Mouse (Mus musculus) liver, embryonic 11.5 days (tissue): ENCODE results near the gene Rheb. TPM values are rescaled to one million over a fixed set of nuclear protein-coding genes. Genes with fewer than 3 reads are reported as not detected.

Experiments used
- ATAC-seq: fragments of 200-750 bp; cut with Nextera tagmentation; replicated peaks from 2 replicates; pipeline ENCODE4 v1.8.0; 2017; ENCODE audit warnings: moderate number of reproducible peaks, mild to moderate bottlenecking, moderate TSS enrichment, moderate library complexity; ENCODE audit not compliant: low FRiP score
- DNase-seq: peaks from one replicate; pipeline ENCODE4 v3.0.0-alpha.2; 2017; ENCODE audit warnings: low spot score
- H3K27ac ChIP-seq: fragments of 300-500 bp; sonication (generic); 2 replicates; pipeline ENCODE4 v1.5.1; 2014; ENCODE audit warnings: mild to moderate bottlenecking, low read depth, low read length, control low read depth
- H3K27me3 ChIP-seq: fragments of 300-500 bp; sonication (generic); replicated peaks from 2 replicates; pipeline ENCODE4 v1.6.1; 2014; ENCODE audit warnings: low read length, mixed read lengths; ENCODE audit not compliant: control insufficient read depth, insufficient read depth
- H3K36me3 ChIP-seq: fragments of 300-500 bp; sonication (generic); 2 replicates; pipeline ENCODE4 v1.6.1; 2014; ENCODE audit warnings: mild to moderate bottlenecking, low read length, moderate library complexity, mixed read lengths; ENCODE audit not compliant: control insufficient read depth, insufficient read depth
- H3K4me1 ChIP-seq: fragments of 300-500 bp; sonication (generic); replicated peaks from 2 replicates; pipeline ENCODE4 v1.6.1; 2014; ENCODE audit warnings: low read length, mixed read lengths; ENCODE audit not compliant: control insufficient read depth, insufficient read depth
- H3K4me2 ChIP-seq: fragments of 300-500 bp; sonication (generic); 2 replicates; pipeline ENCODE4 v1.6.1; 2014; ENCODE audit warnings: mild to moderate bottlenecking, control low read depth, moderate library complexity
- H3K4me3 ChIP-seq: fragments of 300-500 bp; sonication (generic); 2 replicates; pipeline ENCODE4 v1.5.1; 2014; ENCODE audit warnings: low read depth, low read length, control low read depth
- H3K9ac ChIP-seq: fragments of 300-500 bp; sonication (generic); 2 replicates; pipeline ENCODE4 v1.6.1; 2014; ENCODE audit warnings: low read depth, low read length, control low read depth
- H3K9me3 ChIP-seq: fragments of 300-500 bp; sonication (generic); 2 replicates; pipeline ENCODE4 v1.6.1; 2016; ENCODE audit warnings: low read length, inconsistent platforms, mixed read lengths; ENCODE audit not compliant: control insufficient read depth
- WGBS: fragments of 180-500 bp; shearing (Covaris S2); extraction: QIAGEN DNeasy Blood & Tissue Kit; methylation state at CpG from one replicate; pipeline ENCODE4 v1.1.7; 2014; 5-methylcytosine and 5-hydroxymethylcytosine counted together
- polyA plus RNA-seq: library from polyadenylated mRNA; unstranded; fragments of >200 nt; fragmentation: Nextera tagmentation; extraction: Ambion mirVana; gene quantifications from 2 replicates; pipeline ENCODE4 v1.2.1, GENCODE M21; 2014

The Rheb gene
- 168 and 169 TPM in 2 replicates for polyA plus RNA-seq

DNA sequence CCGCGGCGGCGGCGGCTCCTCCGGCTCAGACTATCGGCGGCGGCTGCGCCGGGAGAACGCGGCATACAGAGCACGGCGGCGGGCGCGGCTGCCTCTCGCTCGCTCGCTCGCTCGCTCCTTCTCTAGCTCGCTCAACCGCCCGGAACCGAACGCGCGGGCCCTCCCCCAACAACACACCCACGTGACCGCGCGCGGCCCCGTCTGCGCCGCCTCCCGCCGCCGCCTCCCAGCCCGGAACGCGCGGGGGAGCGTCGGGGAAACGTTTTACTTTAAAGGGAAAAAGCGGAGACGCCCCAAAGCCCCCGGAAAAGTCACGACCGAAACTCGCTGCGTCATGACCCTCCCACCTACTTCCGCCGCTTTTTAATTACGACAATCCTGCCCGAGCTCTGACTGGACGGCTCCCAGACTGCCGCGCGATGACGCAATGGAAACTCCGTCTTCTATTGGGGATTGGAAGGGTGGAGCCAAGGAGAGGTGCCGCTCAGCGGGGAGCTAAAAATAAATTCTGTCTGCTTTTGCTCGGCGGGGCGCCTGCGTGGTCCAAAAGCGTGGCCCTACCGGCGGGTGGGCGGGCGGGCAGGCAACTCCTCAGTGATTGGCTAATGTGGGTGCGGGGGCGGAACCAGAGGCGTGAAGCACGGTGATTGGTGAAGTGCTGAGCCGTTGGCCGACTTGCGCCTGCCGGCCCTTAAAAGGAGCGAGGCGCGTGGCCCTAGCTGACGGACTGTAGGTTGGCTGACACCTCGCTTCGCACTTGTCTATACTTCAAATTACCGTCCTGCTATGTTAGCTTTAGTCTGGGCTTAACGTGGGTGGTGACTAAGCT lies at the start of gene Rheb:
Gene Rheb (minus strand): TSS at position 351 of the 829 bp plus-strand sequence.
- DNase-seq (peak; percentile 96), ATAC-seq (peak; percentile 94)
- WGBS, result under 1% methylated on average over 90 of the region's 92 CpGs
- no peaks in the 10 kb centered on the region for H3K36me3 ChIP-seq
- no peaks in the 10 kb centered on the region for H3K27me3 ChIP-seq
- peak within 1 kb of the TSS; percentile 93 for H3K4me2 ChIP-seq
- peak within 1 kb of the TSS; percentile 99 for H3K9ac ChIP-seq
- H3K27ac ChIP-seq, result peak within 1 kb of the TSS; percentile 100
- no peaks in the 10 kb centered on the region for H3K9me3 ChIP-seq
- peaks cover 35% of the 10 kb centered on the region for H3K4me1 ChIP-seq
- H3K4me3 ChIP-seq, result peak within 1 kb of the TSS; percentile 99

DNA sequence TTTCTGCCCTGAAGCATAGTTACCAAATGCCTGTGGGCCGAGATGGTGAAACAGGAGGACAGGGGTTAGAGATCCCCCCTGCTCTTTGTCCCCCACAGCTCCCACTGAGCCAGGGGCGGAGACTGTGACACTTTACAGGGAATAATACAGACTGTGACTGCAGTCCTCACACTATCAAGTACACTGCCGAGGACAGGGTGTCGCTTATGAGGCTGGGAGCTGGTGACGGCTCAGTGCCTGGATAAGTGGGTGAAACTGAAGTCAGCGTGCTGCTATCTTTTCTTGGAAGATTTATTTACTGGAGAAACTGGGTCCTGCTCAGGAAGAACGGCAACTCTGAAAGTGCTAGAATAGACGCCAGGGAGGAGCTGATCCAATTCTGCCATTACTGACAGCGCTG lies 47.4 kb upstream of the Rheb start:
- peaks cover 9% of the 10 kb centered on the region for H3K4me1 ChIP-seq
- no peaks in the 10 kb centered on the region for H3K27me3 ChIP-seq
- H3K9me3 ChIP-seq, result no peaks in the 10 kb centered on the region
- H3K27ac ChIP-seq, result no peak overlapping the region
- H3K4me2 ChIP-seq, result no peak overlapping the region
- ATAC-seq, result no peak
- H3K9ac ChIP-seq, result no peak overlapping the region
- H3K36me3 ChIP-seq, result peaks cover 2% of the 10 kb centered on the region; the same call in 1 of the 2 replicates
- WGBS, result 60% methylated on average over 9 of the region's 9 CpGs
- H3K4me3 ChIP-seq, result no peak overlapping the region
- DNase-seq, result no peak

DNA sequence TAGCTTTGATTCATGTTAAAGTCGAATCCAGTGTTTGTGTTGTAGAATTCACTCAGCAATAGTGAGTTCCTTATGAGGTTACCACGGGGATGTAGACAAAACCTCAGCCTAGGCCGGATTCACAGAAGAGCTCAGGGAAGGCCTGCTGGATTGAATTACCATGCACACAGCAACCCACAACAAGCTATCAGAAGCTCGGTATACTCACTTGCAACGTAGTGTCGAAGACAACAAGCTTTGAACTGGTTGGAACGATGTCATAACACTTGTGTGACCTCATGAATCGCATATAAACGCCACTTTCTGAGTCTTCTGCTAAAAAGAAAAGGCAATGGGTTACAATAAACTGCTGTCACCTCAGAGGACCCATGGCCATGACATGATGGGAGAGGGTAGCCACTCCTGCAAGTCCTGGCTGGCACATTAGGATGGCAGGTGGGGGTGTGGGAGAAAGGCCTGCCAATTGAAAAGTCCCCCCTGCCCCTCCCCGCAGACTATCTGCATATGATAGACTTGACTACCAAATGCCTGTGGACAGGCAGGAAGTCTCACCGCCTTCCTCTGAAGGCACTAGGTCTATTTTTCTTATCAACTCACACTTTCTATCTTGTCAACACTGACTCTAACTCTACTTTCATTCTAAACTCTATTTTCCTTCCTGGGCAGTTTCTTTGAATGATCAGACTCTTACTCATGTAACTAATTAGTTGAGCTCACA lies 46.6 kb upstream of the Rheb start:
- Histone ChIP-seq H3K4me3 (no peak overlapping the region), H3K27ac (no peak overlapping the region), H3K4me1 (peaks cover 9% of the 10 kb centered on the region), H3K4me2 (no peak overlapping the region), H3K36me3 (peaks cover 2% of the 10 kb centered on the region; the same call in 1 of the 2 replicates), H3K27me3 (no peaks in the 10 kb centered on the region), H3K9me3 (no peaks in the 10 kb centered on the region), H3K9ac (no peak overlapping the region)
- 78% methylated on average over 11 of the region's 11 CpGs for WGBS
- no peak for ATAC-seq
- no peak for DNase-seq

DNA sequence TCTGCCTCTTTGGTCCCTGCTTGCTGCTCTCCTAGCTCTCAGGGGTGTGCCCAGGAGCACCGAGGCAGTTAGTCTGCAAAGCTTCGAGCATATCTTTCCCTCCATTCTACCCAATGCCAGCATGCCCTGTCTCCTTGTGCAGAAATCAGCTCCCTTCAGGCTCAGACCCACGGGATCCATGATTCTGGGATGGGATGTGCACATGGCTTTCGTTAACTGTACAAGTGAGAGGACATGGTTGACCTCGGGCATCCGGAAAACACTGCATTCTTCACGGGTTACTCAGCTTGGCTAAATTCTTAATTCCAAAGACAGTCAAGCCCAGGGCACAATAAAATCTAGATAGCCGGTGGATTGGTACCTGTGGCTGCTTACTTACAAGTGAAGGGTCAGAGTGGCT lies 44.8 kb upstream of the Rheb start:
- H3K4me3 ChIP-seq, result no peak overlapping the region
- no peak overlapping the region for H3K27ac ChIP-seq
- H3K4me2 ChIP-seq, result no peak overlapping the region
- DNase-seq (no peak), ATAC-seq (no peak)
- 82% methylated on average over 8 of the region's 8 CpGs for WGBS
- no peaks in the 10 kb centered on the region for H3K27me3 ChIP-seq
- H3K9ac ChIP-seq, result no peak overlapping the region
- peaks cover 9% of the 10 kb centered on the region; the same call in 1 of the 2 replicates for H3K4me1 ChIP-seq
- H3K36me3 ChIP-seq, result peaks cover 2% of the 10 kb centered on the region; the same call in 1 of the 2 replicates
- H3K9me3 ChIP-seq, result no peaks in the 10 kb centered on the region

DNA sequence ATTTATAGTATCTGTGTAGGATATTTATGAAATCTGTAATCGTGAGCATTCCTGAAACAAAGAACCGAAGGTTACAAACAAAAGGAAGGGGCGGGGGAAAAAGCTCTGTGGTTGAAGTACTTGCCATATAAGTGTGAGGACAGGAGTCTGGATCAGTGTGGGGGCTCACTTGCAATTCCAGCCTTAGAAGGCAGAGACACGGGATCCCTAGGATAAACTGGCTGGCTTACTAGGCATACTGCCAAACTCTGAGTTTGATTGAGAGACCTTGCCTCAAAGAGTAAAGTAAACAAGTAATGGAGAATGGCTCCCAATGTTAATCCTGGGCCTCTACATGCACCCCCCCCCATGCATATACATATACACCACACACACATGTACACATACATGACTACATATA lies 36.3 kb upstream of the Rheb start:
- DNase-seq (no peak), ATAC-seq (no peak)
- Histone ChIP-seq H3K4me2 (peak overlapping the region; percentile 19; the same call in 1 of the 2 replicates), H3K9ac (no peak overlapping the region), H3K4me3 (no peak overlapping the region), H3K36me3 (no peaks in the 10 kb centered on the region), H3K27me3 (no peaks in the 10 kb centered on the region), H3K4me1 (peaks cover 15% of the 10 kb centered on the region), H3K9me3 (no peaks in the 10 kb centered on the region), H3K27ac (no peak overlapping the region)
- WGBS, result 52% methylated on average over 4 of the region's 4 CpGs

DNA sequence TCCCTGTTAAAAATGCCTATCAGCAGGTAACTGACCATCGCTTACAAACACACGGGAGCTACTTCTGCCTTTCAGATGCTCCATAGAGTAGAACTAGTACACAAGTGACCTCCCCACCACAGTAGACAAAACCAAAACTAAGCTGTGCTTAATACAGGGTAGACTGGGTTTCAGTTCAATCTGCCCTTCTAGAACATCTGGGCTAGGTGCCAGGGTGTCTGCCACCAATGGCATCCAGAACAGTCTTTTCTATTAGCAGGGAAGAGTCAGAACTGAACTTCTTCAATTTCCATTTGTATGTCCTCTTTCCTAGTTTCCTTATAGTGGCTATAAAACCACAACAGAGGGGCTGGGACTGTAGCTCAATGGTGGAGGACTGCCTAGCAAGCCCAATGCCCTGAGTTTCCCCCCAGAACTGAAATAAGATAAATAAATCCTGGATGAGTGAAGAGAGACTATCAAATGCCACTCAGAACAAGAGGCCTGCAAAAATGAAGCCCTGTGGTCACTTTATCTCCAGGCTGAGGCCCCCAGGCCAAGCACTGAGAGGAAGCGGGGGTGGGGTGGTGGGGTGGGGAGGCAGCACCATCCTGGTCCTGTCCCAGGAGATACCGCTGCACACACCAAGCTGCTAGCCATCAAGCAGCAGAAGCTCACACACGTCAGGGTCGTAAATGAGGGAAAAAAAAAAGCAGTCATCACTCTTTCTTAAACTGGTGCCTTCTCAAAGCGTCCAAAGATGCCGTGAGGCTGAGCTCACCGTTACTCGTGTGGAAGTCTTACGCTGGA lies 35.6 kb upstream of the Rheb start:
- no peak overlapping the region for H3K4me3 ChIP-seq
- DNase-seq (peak; percentile 49), ATAC-seq (peak; percentile 79)
- H3K9ac ChIP-seq, result no peak overlapping the region
- 32% methylated on average over 11 of the region's 11 CpGs for WGBS
- no peaks in the 10 kb centered on the region for H3K27me3 ChIP-seq
- no peaks in the 10 kb centered on the region for H3K9me3 ChIP-seq
- H3K4me2 ChIP-seq, result peak overlapping the region; percentile 19
- H3K36me3 ChIP-seq, result no peaks in the 10 kb centered on the region
- H3K27ac ChIP-seq, result no peak overlapping the region
- peaks cover 22% of the 10 kb centered on the region for H3K4me1 ChIP-seq

DNA sequence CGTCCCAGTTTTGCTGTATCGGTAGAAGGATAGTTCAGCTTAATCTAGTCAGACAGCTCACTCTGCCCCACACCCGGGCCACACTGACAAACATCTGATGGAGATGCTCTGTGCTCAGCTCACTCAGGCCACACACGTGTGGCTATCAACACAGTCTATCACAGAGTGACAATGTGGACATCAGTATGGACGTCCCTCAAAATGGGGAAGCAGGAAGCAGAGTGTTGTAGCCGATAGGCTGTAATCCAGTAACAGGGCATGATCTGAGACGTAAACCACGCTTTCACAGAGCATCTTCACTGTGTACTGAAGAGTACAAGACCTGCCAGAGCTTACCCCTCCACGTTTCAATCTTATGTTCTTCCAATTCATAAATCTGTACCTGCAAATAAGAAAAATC lies 34.2 kb upstream of the Rheb start:
- ATAC-seq (no peak), DNase-seq (no peak)
- H3K36me3 ChIP-seq, result no peaks in the 10 kb centered on the region
- WGBS, result 47% methylated on average over 9 of the region's 9 CpGs
- no peak overlapping the region for H3K9ac ChIP-seq
- no peak overlapping the region for H3K4me3 ChIP-seq
- no peaks in the 10 kb centered on the region for H3K9me3 ChIP-seq
- no peak overlapping the region for H3K27ac ChIP-seq
- H3K27me3 ChIP-seq, result no peaks in the 10 kb centered on the region
- peaks cover 22% of the 10 kb centered on the region for H3K4me1 ChIP-seq
- H3K4me2 ChIP-seq, result no peak overlapping the region

DNA sequence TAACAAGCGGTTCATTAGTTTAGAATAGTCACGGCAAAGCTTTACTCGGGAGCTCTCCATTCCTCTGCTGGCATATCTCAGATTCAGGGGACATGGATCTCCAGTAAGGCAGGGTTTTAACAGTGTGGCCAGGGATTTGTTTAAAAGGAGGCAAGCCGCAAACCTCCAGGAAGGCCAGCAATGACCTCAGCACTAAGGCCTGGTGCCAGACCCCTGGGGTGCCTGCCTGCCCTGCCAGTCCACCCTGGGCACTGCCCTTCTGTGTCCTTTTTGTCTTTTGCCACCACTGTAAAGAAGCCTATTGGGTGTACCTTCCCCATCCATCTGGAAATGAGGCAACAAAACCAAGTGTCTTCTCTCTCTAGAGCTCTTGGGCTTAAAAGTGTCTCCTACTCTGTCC lies 31.7 kb upstream of the Rheb start:
- H3K4me3 ChIP-seq, result no peak overlapping the region
- no peak overlapping the region for H3K9ac ChIP-seq
- no peaks in the 10 kb centered on the region for H3K36me3 ChIP-seq
- no peak for ATAC-seq
- no peak overlapping the region for H3K4me2 ChIP-seq
- H3K27ac ChIP-seq, result no peak overlapping the region
- WGBS, result 78% methylated on average over 4 of the region's 4 CpGs
- H3K27me3 ChIP-seq, result no peaks in the 10 kb centered on the region
- no peak for DNase-seq
- H3K4me1 ChIP-seq, result peaks cover 31% of the 10 kb centered on the region
- H3K9me3 ChIP-seq, result no peaks in the 10 kb centered on the region
